Mouse (Mus musculus) kidney, adult 11 months (tissue): ENCODE measurements around the gene Osbpl5.
A peak's percentile ranks its signal among the peaks of the same experiment; 100 is the strongest.

Source experiments
- DNase-seq: peaks from one replicate; pipeline ENCODE4 v3.0.0; 2022

The Osbpl5 gene

GRCm38 (mm10) chr7:143756125-143757026 is at the start of gene Osbpl5:
Osbpl5 (minus strand) TSS chr7:143756985.
- no peak for DNase-seq

- no peak for DNase-seq
These were observed 48.4 kb upstream of the Osbpl5 start for GRCm38 (mm10) chr7:143805199-143805624.

GRCm38 (mm10) chr7:143801195-143802065 is 44.6 kb upstream of the Osbpl5 start:
- DNase-seq = no peak

- DNase-seq = no peak
These were observed 44.0 kb upstream of the Osbpl5 start for GRCm38 (mm10) chr7:143800770-143801169.

GRCm38 (mm10) chr7:143798783-143799182 is 42.0 kb upstream of the Osbpl5 start:
- DNase-seq = no peak

GRCm38 (mm10) chr7:143793121-143793520 is 36.3 kb upstream of the Osbpl5 start:
- DNase-seq = peak; percentile 81

- DNase-seq = peak; percentile 58
These were observed 35.7 kb upstream of the Osbpl5 start for GRCm38 (mm10) chr7:143792336-143792985.

- DNase-seq = peak; percentile 88
These were observed 27.4 kb upstream of the Osbpl5 start, which contains the start of gene Mrgpre for GRCm38 (mm10) chr7:143783996-143784829. Mrgpre (minus strand) TSS chr7:143784500.

GRCm38 (mm10) chr7:143783378-143783995 is 26.7 kb upstream of the Osbpl5 start:
- no peak for DNase-seq

- peak; percentile 40 for DNase-seq
These were observed 20.6 kb upstream of the Osbpl5 start for GRCm38 (mm10) chr7:143777375-143777774.

GRCm38 (mm10) chr7:143776137-143776536 is 19.4 kb upstream of the Osbpl5 start:
- no peak for DNase-seq

- no peak for DNase-seq
These were observed 12.7 kb upstream of the Osbpl5 start for GRCm38 (mm10) chr7:143769461-143769860.

- no peak for DNase-seq
These were observed 11.5 kb upstream of the Osbpl5 start for GRCm38 (mm10) chr7:143768267-143768666.

GRCm38 (mm10) chr7:143766893-143767292 is 10.1 kb upstream of the Osbpl5 start, which contains the start of gene Mrgprg:
Mrgprg (minus strand) TSS chr7:143766993.
- no peak for DNase-seq

GRCm38 (mm10) chr7:143764876-143765530 is 8.2 kb upstream of the Osbpl5 start:
- DNase-seq = no peak

- DNase-seq = no peak
These were observed 7.0 kb upstream of the Osbpl5 start for GRCm38 (mm10) chr7:143763794-143764193.

GRCm38 (mm10) chr7:143758956-143759355 is 2.2 kb upstream of the Osbpl5 start:
- no peak for DNase-seq

- peak; percentile 34 for DNase-seq
These were observed 911 bp upstream of the Osbpl5 start for GRCm38 (mm10) chr7:143757696-143758095.

GRCm38 (mm10) chr7:143757027-143757390 is 224 bp upstream of the Osbpl5 start:
- peak; percentile 80 for DNase-seq

- DNase-seq = peak; percentile 29
These were observed 1.2 kb downstream of the Osbpl5 start for GRCm38 (mm10) chr7:143755357-143756124.
